Mouse (Mus musculus) heart, postnatal 0 days (tissue): ENCODE measurements at regions not wholly inside any gene's neighbourhood (a gene's known extent, or its start where the extent isn't known, plus 50 kb on each side); places are given as distances from the start of the nearest gene placed in this dataset.

Experiments
- CTCF ChIP-seq: IDR thresholded peaks from 2 replicates; pipeline ENCODE4 v1.5.1; 2016; ENCODE audit warnings: antibody characterized with exemption, control low read depth, low read depth
- EP300 ChIP-seq: IDR thresholded peaks from 2 replicates; pipeline ENCODE4 v1.6.1; 2016; ENCODE audit warnings: antibody characterized with exemption, low read depth

DNA sequence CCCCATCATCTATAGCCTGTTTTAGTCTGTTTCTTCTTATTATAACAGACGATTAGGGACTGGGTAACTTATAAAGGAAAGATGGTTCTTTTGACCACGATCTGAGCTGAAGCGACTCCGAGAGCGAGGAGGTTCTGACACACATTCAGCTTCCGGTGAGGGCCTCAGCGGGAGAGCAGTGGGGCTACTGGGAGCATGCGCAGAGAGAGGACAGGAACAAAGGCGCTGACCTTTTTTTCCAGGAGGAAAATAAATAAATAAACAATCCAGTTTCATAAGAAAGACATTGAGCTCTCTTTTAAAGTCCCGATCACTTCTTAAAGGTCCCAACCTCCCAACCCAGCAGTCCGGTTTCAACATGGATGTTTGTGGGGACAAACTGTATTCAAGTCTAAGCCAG lies 230.6 kb downstream of the Dact1 start:
- TF ChIP-seq CTCF (no peak), EP300 (no peak)
